Mouse (Mus musculus) left cerebral cortex, postnatal 14 days (tissue): ENCODE results near the gene Hsd11b2. TPM values are rescaled to one million over a fixed set of nuclear protein-coding genes. Genes with fewer than 3 reads are reported as not detected.
A peak's percentile ranks its signal among the peaks of the same experiment; 100 is the strongest.

Experiments
- DNase-seq, 2 experiments: peaks; one replicate each; pipeline ENCODE4 v3.0.0; 2021 to 2022; ENCODE audit warnings: low spot score in 2 of 2, mixed read lengths in 1 of 2
- intact Hi-C: fragments of 180-260 bp; cut with DNase I; formaldehyde crosslinking; loops from one replicate; pipeline ENCODE4 v1.15.1; 2025
- total RNA-seq, 2 experiments: library from RNA; stranded (reverse); gene quantifications; 2 replicates each; pipeline ENCODE4 v1.2.3; 2021

Hsd11b2 gene
- total RNA-seq, 2 experiments from 2014 or later = not detected

DNA sequence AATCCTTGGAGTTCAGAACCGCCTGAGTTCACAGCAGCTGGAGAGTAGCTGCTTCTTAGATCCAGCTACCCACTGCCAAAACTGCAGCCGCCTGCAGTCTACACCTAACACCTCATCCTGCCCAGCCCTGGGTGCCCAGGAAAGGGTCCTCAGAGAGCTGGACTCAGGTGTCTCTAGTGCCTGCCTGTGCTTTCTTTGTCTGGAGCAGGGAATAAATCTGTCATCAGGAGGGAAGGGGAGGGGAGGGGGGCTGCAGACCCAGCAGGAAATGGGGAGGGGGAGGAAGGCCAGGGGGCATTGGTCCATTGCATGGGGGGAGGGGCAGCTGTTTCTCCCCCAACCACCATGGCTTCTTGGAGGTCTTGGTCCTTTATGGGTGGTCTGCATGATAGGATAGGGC lies 1.0 kb downstream of the Hsd11b2 start:
- intact Hi-C loops = loop anchor here (5.0 kb wide), 1 partner anchor 33 kb away; no protein-coding TSS in a partner anchor
- no peak for DNase-seq

GRCm38 (mm10) chr8:105520521-105520920 lies 2.0 kb downstream of the Hsd11b2 start:
- intact Hi-C loops = no loop called here
- no peak for DNase-seq

DNA sequence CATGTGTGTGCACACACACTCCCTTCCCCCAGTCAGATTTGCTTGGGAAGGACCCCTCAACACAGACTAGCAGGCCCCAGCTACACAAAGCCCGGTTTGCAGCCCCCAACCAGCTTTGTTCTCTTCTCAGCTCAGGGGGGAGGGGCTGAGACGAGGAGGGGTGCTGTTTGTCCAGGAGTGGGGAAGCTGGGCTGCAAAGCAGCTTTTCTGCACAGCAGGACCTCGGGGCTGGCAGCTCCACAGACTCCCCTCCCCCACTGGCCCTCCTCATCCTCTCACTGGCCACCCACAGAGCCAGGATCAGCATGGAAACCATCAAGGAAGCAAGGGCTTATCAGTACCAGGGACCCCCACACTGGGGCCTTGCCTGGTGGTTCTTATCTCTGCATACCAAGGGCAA lies 2.5 kb downstream of the Hsd11b2 start:
- intact Hi-C loops = no loop called here
- no peak for DNase-seq

GRCm38 (mm10) chr8:105521995-105522769 lies 3.6 kb downstream of the Hsd11b2 start:
- DNase-seq = no peak
- intact Hi-C loops = no loop called here

DNA sequence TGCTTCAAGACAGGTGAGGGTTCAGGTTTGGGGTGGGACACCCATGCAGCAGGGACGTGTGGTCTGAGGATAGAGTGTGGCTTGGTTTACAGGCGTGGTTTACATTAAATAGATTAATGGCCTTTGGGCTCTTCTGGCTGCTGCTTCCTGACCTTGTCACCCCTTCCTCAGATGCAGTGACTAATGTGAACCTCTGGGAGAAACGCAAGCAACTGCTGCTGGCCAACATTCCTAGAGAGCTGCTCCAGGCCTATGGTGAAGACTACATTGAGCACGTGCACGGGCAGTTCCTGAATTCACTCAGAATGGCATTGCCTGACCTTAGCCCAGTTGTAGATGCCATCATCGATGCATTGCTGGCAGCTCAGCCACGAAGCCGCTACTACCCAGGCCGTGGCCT lies 4.3 kb downstream of the Hsd11b2 start:
- intact Hi-C loops = no loop called here
- DNase-seq = no peak

- intact Hi-C loops = no loop called here
- DNase-seq = no peak
These were observed 8.6 kb downstream of the Hsd11b2 start for GRCm38 (mm10) chr8:105527110-105527509.

GRCm38 (mm10) chr8:105528206-105528605 lies 9.7 kb downstream of the Hsd11b2 start:
- intact Hi-C loops = no loop called here
- DNase-seq = no peak

DNA sequence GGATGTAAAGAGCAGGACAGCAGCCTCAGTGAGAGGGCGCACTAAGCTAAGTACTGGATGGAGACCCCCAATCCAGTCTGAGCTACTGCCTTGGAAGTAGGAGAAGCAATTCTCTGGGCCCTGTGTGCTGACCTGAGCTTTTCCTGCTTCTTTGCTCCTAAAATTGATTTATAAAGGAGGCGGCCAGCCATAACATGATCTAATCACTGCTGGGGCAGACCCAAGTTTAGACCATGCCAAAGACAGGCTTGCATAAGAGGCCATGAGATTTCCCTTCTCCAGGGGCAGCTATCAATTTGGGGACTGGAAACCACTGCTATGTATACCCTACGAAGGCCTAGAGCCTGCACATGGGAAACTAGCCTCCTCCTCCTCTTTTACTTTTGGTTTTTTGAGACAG lies 10.7 kb downstream of the Hsd11b2 start:
- intact Hi-C loops = no loop called here
- DNase-seq = no peak

- no peak for DNase-seq
- intact Hi-C loops = no loop called here
These were observed 13.2 kb downstream of the Hsd11b2 start for GRCm38 (mm10) chr8:105531774-105532173.

GRCm38 (mm10) chr8:105533439-105533838 lies 14.9 kb downstream of the Hsd11b2 start:
- no peak for DNase-seq
- intact Hi-C loops = no loop called here

GRCm38 (mm10) chr8:105533892-105534329 lies 15.4 kb downstream of the Hsd11b2 start:
- peak; percentile 59 to 71 for DNase-seq
- intact Hi-C loops = no loop called here

DNA sequence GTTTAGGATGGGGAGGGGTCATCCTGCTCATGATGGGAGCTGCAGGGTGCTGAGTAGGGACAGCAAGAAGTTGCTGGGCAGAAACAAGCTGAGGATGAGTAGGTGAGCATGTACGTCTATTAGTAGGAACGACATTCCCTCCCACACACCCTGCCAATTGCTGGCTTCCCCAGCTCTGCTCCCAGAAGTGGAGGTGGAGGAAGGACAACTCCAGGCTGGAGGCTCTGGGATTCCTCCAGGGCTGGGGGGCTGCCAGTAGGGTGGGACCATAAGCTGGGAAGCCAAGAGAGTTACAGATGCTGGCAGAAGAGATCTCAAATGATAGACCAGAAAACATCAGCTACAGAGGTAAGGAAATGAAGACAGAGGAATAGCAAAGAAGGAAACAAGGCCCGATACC lies 18.0 kb downstream of the Hsd11b2 start:
- intact Hi-C loops = no loop called here
- DNase-seq = peak in 1 of 2 experiments; percentile 41

DNA sequence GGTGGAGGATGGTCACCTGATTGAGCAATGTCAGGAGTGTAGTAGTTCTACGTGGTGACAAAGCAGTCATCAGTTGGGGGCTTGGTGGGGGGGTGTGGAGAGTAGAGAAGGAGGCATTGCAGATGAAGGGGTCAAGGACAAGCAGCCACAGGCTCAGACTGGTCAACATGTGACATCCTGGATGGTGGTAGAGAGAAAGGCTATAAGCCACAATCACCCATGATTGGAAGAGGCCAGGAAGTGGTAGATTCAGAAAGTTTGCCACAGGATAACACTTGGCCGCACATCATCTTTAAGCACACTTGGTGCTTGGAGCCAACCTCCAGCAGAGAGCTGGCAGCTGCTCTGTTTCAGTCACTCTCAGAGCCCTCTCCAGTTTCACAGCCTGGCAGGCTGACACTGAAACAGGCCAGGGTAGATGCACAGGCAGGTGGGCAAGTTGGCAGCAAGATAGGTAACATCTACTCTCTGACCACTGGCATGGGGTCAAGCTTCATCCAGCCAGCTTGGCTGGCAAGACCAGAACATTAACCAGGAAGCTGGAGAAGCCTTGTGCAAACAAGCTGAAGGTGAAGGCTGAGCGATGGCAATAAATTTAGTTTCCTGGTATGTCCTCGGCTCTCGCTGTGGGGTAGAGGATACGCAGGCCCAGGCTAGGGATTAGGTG lies 18.6 kb downstream of the Hsd11b2 start:
- DNase-seq = no peak
- intact Hi-C loops = no loop called here

- intact Hi-C loops = no loop called here
- DNase-seq = no peak
These were observed 20.4 kb downstream of the Hsd11b2 start for GRCm38 (mm10) chr8:105538940-105539339.

DNA sequence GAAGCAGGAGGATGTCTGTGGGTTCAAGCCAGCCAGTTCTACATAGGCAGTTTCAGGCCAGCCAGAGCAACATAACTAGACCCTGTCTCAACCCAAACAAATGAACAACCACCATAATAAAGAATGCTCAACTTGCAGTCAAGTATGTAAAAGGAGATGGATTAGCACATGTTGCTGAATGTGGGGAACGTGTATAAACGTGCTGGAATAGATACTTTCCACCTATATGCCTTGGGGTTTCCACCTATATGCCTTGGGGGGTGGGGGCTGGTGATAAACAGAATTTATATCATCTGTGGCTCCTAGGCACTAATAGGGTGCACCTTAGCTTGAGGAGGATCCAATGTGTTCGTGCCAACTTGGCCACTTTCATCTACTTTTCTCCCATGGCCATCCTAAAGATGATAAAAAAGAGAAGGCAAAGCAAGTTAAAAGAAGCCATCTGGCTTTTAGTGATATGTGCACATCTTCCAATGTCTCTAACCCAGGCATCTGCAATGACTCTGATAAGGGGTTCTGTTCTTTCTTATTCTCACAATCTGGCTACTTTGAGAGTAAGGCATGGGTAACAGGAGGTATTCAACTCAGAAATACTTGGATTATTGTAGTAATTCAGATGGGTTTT lies 23.6 kb downstream of the Hsd11b2 start:
- intact Hi-C loops = no loop called here

GRCm38 (mm10) chr8:105542808-105543207 lies 24.3 kb downstream of the Hsd11b2 start:
- intact Hi-C loops = no loop called here
- no peak for DNase-seq

More for the DNA sequence above, 23.6 kb downstream of the Hsd11b2 start:
- no peak for DNase-seq

DNA sequence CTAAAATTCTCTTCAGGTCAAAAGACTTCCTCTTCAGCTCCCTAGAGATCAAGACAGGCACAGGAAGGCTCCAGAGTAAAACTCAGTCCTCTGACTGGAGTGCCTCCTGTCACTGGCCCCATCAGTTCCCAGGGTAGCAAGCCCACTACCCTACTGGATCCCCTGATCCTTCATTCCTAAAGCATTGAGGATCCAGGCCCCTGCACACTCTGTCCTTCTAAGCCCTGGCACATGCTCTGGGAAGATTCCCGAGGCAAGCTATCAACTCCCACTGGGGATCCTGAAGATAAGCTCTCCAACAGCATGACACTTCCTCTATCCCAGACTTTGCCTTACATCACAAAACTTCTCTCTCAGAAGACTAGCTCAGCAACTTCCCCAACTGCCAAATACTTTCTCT lies 25.1 kb downstream of the Hsd11b2 start:
- intact Hi-C loops = no loop called here
- DNase-seq = no peak

DNA sequence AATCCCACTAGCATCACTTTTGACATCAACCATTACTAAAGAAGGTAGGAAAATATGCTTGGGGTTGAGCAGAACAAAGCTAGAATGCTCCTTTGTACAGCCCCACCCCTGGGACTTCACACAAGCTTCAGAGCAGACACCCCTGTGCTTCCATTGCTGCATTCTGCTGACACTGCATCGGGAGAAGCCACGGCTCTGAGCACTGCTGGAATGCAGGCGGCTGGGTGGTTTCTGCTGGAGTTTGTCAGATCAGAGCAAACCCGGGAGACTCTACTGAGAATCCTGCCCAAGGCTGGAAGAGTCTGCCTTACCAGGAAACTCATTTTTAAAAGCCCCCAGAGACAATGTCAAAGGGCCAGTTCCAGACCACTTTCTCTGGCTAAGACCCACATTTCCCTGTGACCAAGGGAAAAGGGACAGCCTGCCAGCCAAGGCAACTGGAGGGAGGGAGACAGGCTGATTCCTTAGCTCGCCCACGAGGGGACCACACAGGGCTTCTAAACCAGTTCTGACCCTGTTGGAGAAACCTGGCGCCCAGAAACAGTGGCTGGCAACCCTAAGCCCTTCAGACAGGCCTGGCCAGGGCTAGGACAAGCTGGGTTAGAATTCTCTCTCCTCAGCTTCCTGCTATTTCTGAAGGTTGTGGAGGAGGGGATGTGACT lies 26.1 kb downstream of the Hsd11b2 start:
- intact Hi-C loops = no loop called here
- peak in 1 of 2 experiments; percentile 22 for DNase-seq

DNA sequence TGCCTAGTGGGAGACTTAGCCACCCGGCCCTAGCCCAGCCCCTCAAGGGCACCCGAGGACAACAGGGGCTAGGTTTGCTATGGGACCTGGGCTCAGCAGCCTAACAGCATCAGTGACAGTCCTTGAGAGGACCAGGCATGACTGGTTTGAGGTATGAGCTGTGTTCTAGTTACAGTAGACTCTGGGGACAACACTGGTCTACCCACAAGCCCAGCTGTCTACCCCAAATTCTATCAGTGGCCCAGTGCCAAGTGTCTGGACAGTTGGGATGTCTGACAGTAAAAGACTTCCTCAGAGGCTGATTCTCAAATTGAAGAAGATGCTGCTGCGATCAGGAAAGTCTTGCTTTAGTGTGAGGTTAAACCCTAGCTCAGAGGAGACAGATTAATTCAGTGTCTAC lies 26.7 kb downstream of the Hsd11b2 start:
- intact Hi-C loops = no loop called here
- DNase-seq = peak; percentile 40 to 63
